Mouse (Mus musculus) gastrocnemius, adult 18-20 months (tissue): Measurements from ENCODE around the gene Abca17. TPM values are rescaled to one million over a fixed set of nuclear protein-coding genes. Genes with fewer than 3 reads are reported as not detected.
A peak's percentile ranks its signal among the peaks of the same experiment; 100 is the strongest.

ENCODE experiments used
- DNase-seq: peaks from one replicate; pipeline ENCODE4 v3.0.0; 2021; ENCODE audit warnings: low spot score
- microRNA-seq: library from miRNA; unstranded; fragments of <30 nt; microRNA quantifications from one replicate; pipeline ENCODE4 v1.2.0, GENCODE M21; 2021
- total RNA-seq, 2 experiments: library from RNA; stranded (reverse); gene quantifications; 2 replicates each; pipeline ENCODE4 v1.2.3; 2021

The Abca17 gene
- total RNA-seq, 2 experiments from 2014 or later, result not detected

DNA sequence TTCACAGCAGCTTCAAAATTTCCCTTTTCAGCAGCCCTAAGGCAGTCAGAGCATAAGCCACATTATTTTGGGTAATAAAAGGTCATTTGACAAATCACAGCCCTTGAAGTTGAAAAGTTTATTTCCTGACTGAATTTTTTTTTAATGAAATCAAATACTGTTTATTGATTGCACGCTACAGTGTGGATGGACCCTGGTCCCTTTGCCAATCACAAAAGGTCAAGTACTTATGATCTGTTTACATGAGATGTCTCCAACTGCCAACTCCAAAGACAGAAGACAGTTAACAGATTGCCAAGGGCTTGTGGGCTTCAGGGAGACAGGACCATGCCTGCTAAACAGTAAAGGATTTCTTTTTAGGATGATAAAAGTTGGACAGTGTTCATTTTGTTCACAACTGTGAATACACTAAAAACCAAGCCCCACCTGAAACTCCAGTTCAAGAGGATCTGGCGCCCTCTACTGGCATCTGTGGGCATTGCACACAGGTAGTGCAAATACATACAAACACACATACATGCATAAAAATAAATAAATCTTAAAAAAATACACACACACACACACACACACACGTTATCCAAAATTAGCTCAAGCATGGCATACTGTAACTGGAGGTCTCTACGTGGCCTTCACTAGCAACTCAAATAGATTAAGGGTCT is 107.4 kb downstream of the Abca17 start:
- no peak for DNase-seq

DNA sequence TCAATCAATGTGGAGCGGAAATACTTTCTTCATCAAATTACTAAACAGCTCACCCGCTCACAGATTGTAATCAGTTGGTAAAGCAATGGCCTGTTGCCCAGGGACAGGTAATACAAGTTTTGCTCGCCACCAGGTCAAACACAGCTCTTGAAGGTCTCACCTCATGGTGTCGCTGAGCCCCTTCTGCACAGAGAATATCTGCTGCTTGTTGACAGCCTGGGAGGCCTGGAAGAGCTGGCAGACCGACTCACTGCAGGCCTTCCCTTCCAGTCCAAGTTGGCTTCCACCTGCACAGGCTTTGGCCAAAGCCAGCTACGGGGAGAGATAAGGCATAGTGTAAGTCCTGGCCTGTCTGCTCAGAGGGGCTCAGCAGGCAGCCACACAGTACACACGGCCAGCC is 113.9 kb downstream of the Abca17 start:
- DNase-seq, result no peak

DNA sequence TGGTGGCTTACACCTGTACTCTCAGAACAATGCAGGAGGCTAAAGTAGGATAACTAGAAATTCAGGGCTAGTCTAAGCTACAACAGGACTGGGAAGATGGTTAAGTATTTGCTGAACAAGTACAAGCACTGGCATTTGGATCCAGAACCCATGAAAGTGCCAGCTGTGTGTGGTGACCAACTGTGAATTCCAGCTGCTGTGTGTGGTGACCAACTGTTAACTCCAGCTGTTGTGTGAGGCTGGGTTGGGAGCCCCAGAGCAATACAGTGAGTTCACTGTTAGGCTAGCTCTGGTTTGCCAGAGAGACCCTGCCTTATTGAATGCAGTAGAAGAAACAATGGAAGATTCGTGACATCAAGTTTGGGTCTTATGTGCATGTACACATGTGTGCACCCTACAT is 114.4 kb downstream of the Abca17 start:
- DNase-seq, result no peak

DNA sequence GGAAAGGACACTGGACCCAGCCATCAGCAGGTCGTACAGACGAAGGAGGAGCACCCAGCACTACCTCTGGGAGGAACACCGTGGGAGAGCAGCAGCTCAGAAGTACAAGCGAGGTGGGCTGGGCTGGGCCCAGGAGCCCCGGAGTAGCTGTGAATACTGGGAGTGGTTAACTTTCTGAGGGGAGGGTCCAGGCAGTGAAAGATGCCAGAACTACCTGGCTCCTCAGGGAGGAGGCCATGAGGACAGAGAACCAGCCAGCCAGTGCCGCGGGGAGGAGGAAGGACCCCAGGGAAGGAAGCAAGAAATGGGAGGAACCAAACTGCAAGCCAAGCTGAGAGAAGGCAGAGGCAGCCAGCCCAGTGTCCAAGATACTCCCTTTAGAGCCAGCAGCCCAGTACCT is 122.9 kb downstream of the Abca17 start:
- no peak for DNase-seq

DNA sequence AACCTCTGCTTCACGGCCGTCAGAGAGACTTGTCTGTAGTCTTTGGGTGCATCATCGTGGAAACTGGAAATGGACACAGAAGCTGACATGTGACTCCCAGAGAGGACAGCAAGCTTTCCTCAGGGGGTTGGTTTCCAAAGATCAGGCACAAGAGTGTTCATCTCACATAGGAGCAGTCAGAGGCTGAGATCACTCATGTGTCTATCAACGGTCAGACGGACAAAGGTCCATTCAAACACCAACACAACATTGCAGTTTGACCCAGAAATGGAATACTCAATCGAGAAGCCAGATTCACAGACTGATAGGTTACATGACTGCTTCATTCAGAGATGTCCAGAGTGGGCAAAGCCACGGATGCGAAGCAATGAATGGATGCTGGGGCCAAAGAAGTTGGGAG is 124.1 kb downstream of the Abca17 start:
- no peak for DNase-seq

DNA sequence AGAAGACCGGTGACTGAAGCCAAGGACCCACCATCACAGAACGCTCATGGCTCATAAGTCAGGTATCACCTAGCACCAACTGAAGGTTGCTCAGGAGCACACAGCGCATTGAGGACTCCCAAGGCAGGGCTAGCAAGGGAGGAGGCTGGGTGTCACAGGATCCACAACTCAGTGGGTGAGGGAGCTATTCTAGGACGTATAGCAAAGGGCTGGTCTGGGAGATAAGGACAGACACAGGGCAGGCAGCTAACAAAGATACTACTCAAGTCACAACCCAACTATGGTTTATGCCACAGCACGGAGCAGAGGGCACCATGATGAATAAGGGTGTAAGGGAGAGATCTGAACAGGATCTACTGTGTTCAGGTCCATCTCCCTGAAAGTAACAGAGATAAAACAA is 125.0 kb downstream of the Abca17 start:
- no peak for DNase-seq

DNA sequence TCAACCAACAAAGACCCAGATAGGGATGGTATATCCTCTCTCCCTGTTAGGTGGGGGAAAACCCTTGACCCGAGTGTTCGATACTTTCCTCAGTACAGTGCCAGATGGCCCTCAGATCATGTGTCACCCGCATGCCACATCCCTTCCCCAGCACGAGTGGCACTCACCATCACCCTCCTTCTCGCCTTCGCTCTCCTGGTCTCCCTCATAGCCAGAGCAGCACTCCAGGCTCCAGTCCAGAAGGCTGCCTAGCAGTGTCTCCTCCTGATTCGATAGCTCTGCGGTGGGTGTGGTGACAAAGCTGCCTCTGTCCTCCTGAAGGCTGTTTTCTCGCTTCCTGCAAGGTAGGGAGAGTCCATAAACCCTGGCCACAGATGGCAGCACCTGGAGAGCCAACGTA is 126.1 kb downstream of the Abca17 start:
- no peak for DNase-seq

DNA sequence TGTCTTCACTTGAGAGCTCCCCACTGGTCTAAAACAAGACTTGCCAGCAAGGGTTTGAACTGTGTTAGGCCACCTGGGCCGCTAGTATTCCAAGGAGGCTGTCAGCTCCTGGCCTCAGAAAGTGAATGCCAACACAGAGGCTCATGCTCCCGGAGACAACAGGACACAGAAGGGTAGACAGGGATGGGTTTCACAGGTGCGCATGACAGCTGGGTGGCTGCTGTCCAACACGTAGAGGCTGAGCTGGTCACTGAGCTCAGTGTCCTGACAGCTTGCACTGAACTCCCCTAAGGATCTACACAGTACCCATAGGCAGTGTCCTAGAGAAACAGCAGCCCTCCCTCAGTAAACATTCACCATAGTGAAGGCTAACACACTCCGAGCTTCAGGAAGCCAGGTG is 127.4 kb downstream of the Abca17 start:
- DNase-seq, result peak; percentile 25

DNA sequence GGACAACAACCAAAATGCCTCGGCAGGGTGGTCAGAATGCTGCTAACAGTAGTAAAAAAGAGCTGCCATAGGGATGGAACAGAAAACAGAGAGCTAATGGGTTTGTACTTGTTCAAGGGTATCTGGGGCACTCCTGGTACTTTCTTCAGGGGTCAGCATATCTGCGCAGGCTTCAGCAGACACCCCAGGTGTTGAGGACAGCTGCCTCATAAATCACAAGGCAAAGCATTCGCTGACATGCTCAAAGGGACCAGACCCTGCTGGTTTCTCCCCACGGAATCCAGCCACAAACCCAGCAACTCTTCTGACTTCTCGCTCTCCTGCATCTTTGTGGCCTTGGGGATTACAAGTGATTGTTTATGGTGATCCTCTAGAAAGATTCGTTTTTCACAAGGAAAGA is 128.2 kb downstream of the Abca17 start:
- no peak for DNase-seq

DNA sequence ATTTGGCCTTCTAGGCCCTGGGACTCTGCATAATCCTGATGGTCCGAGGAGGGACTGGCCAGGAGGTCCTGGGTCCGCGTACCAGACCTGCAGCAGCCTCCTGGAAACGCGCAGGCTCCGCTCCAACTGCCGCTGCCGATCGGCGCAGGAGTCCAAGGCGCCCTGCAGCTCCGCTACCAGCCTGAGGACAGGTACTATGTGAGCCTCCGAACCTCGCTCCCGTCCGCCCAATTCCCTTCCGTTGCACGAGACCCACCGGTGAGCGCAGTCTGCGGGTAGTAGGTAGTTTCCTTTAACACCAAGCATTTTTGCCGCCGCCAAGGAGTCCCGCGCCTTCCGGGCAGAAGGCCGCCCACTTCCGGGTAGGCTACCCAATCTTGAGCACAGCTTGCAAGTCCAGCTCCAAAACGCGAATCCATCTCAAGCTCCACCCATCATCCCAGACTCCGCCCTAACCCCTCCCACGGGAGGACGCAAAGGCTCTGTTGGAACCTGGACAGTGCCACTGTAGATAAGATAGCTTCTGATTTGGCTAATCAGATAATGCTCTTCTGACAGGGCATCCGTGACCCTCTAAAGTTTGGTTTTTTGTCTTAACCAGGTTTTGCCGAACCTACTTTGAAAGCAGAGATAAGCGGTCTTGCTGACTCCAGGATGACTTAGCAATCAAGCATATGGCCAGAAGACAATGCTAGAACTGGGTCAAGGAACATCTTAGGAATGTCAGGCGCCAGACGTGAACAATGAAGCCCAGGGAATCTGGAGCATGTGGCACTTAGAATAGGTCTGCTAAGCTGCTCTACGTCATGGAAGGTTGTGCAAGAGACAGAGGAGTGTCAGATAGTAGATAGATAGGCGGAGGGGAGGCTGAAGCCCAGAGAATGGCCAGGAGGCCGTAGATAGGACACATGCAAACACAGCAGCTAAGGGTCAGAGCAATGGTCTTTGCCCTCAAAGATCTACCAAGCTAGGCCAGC is 130.1 kb downstream of the Abca17 start, which contains the start of gene Tedc2:
TSS of gene Tedc2 (minus strand) at position 417 of the 977 bp plus-strand sequence.
- peak; percentile 97 for DNase-seq

DNA sequence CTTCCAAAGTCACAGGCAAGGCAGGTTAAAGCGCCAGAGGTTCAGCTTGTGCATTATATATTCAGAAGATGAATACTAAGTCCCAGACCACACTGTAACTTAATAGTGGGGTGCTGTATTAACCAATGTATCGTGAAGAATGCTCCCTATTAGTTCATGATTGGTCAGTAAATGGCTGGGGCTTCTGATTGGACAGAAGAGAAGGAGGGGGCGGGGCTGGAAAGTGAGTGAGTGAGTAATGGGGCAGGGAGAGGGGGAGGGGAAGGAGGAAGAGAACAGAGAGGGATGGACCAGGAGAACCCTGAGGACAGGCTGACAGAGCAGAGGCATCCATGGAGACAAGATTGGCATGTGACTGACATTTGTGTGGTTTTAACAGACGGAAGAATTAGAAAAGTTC is 134.0 kb downstream of the Abca17 start:
- no peak for DNase-seq

Small RNAs within 50 kb of the gene (microRNA-seq; reads per million reads assigned to microRNA genes)
- gene Gm24427 (not detected), gene Mir5134 (not detected), gene Mir6965 (not detected)

Other genes with a start within 250 kb of the Abca17 start
- 10 to 100 TPM; 31.2 to 40.1 TPM for gene Pdpk1, start 200.1 kb downstream of the Abca17 start, total RNA-seq
- 1 to 10 TPM; 9.1 to 9.2 TPM for gene Amdhd2, start 187.3 kb downstream of the Abca17 start, total RNA-seq
- 100 to 1,000 TPM; 151 to 164 TPM for gene Atp6v0c, start 181.4 kb downstream of the Abca17 start, total RNA-seq
- gene Tbc1d24, start 145.5 kb downstream of the Abca17 start, total RNA-seq, result 1 to 10 TPM; 4.2 to 5.5 TPM
- gene Ntn3, start 141.5 kb downstream of the Abca17 start, total RNA-seq, result under 1 TPM; 0.21 to 0.31 TPM
- gene Tedc2, start 130.2 kb downstream of the Abca17 start, total RNA-seq, result 1 to 10 TPM; 1.2 to 1.5 TPM
- gene Ccnf, start 99.6 kb downstream of the Abca17 start, total RNA-seq, result under 1 TPM; 0.25 to 0.50 TPM
- 1 to 10 TPM; 6.9 to 7.1 TPM for gene Abca3, start 882 bp upstream of the Abca17 start, total RNA-seq
- gene Rnps1, start 63.5 kb upstream of the Abca17 start, total RNA-seq, result 10 to 100 TPM; 52.1 to 57.5 TPM
- 100 to 1,000 TPM; 158 to 163 TPM for gene Eci1, start 75.6 kb upstream of the Abca17 start, total RNA-seq
- 1 to 10 TPM; 1.0 to 1.3 TPM for gene Dnase1l2, start 92.0 kb upstream of the Abca17 start, total RNA-seq
- 10 to 100 TPM; 10.8 TPM for gene E4f1, start 119.2 kb upstream of the Abca17 start, total RNA-seq
- gene Pgp, start 119.3 kb upstream of the Abca17 start, total RNA-seq, result 10 to 100 TPM; 47.6 to 52.1 TPM
- gene Bricd5, start 122.8 kb upstream of the Abca17 start, total RNA-seq, result under 1 TPM in 1 of 2 experiments, not detected in 1; 0.31 TPM
- 10 to 100 TPM in 1 of 2 experiments, 1 to 10 TPM in 1; 9.9 to 11.1 TPM for gene Mlst8, start 128.0 kb upstream of the Abca17 start, total RNA-seq
- under 1 TPM; 0.09 to 0.17 TPM for gene Caskin1, start 137.5 kb upstream of the Abca17 start, total RNA-seq
- 10 to 100 TPM; 25.7 to 29.7 TPM for gene Traf7, start 176.9 kb upstream of the Abca17 start, total RNA-seq
- not detected for gene Rab26, start 183.1 kb upstream of the Abca17 start, total RNA-seq
- gene Pkd1, start 198.8 kb upstream of the Abca17 start, total RNA-seq, result 10 to 100 TPM; 12.8 to 21.4 TPM